Mouse (Mus musculus) naive thymus-derived CD4-positive, alpha-beta T cell, adult 5 months (primary cell): ENCODE results near the gene Btbd35f1. TPM values are rescaled to one million over a fixed set of nuclear protein-coding genes. Genes with fewer than 3 reads are reported as not detected.

ENCODE experiments used
- polyA plus RNA-seq: library from polyadenylated mRNA; unstranded; fragments of 100-300 nt; shearing (Covaris generic); gene quantifications from one replicate; pipeline ENCODE4 v1.2.1, GENCODE M21; 2017

Btbd35f1 gene
- polyA plus RNA-seq: not detected

GRCm38 (mm10) chrX:32559755-32560154, at the start of gene Btbd35f1:
Gene Btbd35f1, plus strand, starts transcription at chrX:32560055.

Other genes with a start within 250 kb of the Btbd35f1 start
- gene Gm5926, start 90.7 kb downstream of the Btbd35f1 start, polyA plus RNA-seq: not detected
- not detected for gene Btbd35f21, start 166.1 kb downstream of the Btbd35f1 start, polyA plus RNA-seq